Mouse (Mus musculus): ENCODE measurements around the gene Tiam2.

DNA sequence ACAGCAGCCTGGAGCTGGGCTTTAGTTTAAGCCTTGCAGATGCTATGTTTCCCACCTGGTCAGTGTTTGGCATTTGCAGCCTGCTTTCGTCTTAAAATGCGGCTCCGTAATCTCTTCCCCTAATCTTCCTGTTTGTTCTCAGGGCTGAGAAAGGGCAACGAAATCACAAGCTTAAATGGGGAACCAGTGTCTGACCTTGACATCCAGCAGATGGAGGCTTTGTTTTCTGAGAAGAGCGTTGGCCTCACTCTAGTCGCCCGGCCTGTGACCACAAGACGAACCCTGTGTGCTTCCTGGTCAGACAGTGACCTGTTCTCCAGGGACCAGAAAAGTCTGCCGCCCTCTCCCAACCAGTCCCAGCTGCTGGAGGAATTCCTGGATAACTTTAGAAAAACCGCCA lies 127.6 kb downstream of the Tiam2 start:
- TF ChIP-seq CTCF (IDR thresholded peaks at IDR 0.05; ENCODE audit: low read depth) (no peak), EP300 (optimal IDR thresholded peaks at IDR 0.05) (no peak)

All from stomach, postnatal 0 days (tissue).